Mouse (Mus musculus): ENCODE data around the gene Gm12248. TPM values are rescaled to one million over a fixed set of nuclear protein-coding genes. Genes with fewer than 3 reads are reported as not detected.

The Gm12248 gene
- polyA plus RNA-seq, 1 experiment = not detected

- H3K4me1 ChIP-seq (ENCODE audit: control insufficient read depth, insufficient read depth, low read length) = peaks cover 7% of the 10 kb centered on the region; the same call in 1 of the 2 replicates
- H3K4me3 ChIP-seq (ENCODE audit: insufficient read depth, low read length) = no peak overlapping the region
- no peak overlapping the region for H3K27ac ChIP-seq (ENCODE audit: insufficient read depth, low read depth, low read length)
- TF ChIP-seq CTCF (IDR thresholded peaks at IDR 0.05; ENCODE audit: low read depth, low read length) (no peak), POLR2A (IDR thresholded peaks at IDR 0.05; ENCODE audit: borderline replicate concordance, low read depth, low read length) (no peak)
Measured at GRCm38 (mm10) chr11:58125021-58125420, 32.1 kb upstream of the Gm12248 start.

- Histone ChIP-seq H3K4me3 (ENCODE audit: insufficient read depth, low read length) (no peak overlapping the region), H3K27ac (ENCODE audit: insufficient read depth, low read depth, low read length) (no peak overlapping the region), H3K4me1 (ENCODE audit: control insufficient read depth, insufficient read depth, low read length) (peaks cover 7% of the 10 kb centered on the region; the same call in 1 of the 2 replicates)
- TF ChIP-seq POLR2A (IDR thresholded peaks at IDR 0.05; ENCODE audit: borderline replicate concordance, low read depth, low read length) (no peak), CTCF (IDR thresholded peaks at IDR 0.05; ENCODE audit: low read depth, low read length) (no peak)
Measured at GRCm38 (mm10) chr11:58123711-58124110, 30.8 kb upstream of the Gm12248 start.

GRCm38 (mm10) chr11:58121351-58121750 is 28.4 kb upstream of the Gm12248 start:
- Histone ChIP-seq H3K27ac (ENCODE audit: insufficient read depth, low read depth, low read length) (no peak overlapping the region), H3K4me3 (ENCODE audit: insufficient read depth, low read length) (no peak overlapping the region), H3K4me1 (ENCODE audit: control insufficient read depth, insufficient read depth, low read length) (peaks cover 6% of the 10 kb centered on the region; the same call in 1 of the 2 replicates)
- TF ChIP-seq CTCF (IDR thresholded peaks at IDR 0.05; ENCODE audit: low read depth, low read length) (no peak), POLR2A (IDR thresholded peaks at IDR 0.05; ENCODE audit: borderline replicate concordance, low read depth, low read length) (no peak)

- 0 out of 2 replicates have a peak, but pooled peaks cover 3% of the 10 kb centered on the region for H3K4me1 ChIP-seq (ENCODE audit: control insufficient read depth, insufficient read depth, low read length)
- no peak overlapping the region for H3K4me3 ChIP-seq (ENCODE audit: insufficient read depth, low read length)
- H3K27ac ChIP-seq (ENCODE audit: insufficient read depth, low read depth, low read length) = no peak overlapping the region
- TF ChIP-seq POLR2A (IDR thresholded peaks at IDR 0.05; ENCODE audit: borderline replicate concordance, low read depth, low read length) (no peak), CTCF (IDR thresholded peaks at IDR 0.05; ENCODE audit: low read depth, low read length) (no peak)
Measured at GRCm38 (mm10) chr11:58120655-58121054, 27.7 kb upstream of the Gm12248 start.

GRCm38 (mm10) chr11:58117044-58117652 is 24.2 kb upstream of the Gm12248 start:
- Histone ChIP-seq H3K4me3 (ENCODE audit: insufficient read depth, low read length) (no peak overlapping the region), H3K4me1 (ENCODE audit: control insufficient read depth, insufficient read depth, low read length) (0 out of 2 replicates have a peak, but pooled peaks cover 3% of the 10 kb centered on the region), H3K27ac (ENCODE audit: insufficient read depth, low read depth, low read length) (no peak overlapping the region)
- TF ChIP-seq POLR2A (IDR thresholded peaks at IDR 0.05; ENCODE audit: borderline replicate concordance, low read depth, low read length) (no peak), CTCF (IDR thresholded peaks at IDR 0.05; ENCODE audit: low read depth, low read length) (no peak)

- no peak overlapping the region for H3K4me3 ChIP-seq (ENCODE audit: insufficient read depth, low read length)
- no peak overlapping the region for H3K27ac ChIP-seq (ENCODE audit: insufficient read depth, low read depth, low read length)
- no peak for TF ChIP-seq CTCF (IDR thresholded peaks at IDR 0.05; ENCODE audit: low read depth, low read length)
- TF ChIP-seq POLR2A (IDR thresholded peaks at IDR 0.05; ENCODE audit: borderline replicate concordance, low read depth, low read length) = no peak
- H3K4me1 ChIP-seq (ENCODE audit: control insufficient read depth, insufficient read depth, low read length) = 0 out of 2 replicates have a peak, but pooled peaks cover 3% of the 10 kb centered on the region
Measured at GRCm38 (mm10) chr11:58116560-58116959, 23.6 kb upstream of the Gm12248 start.

- Histone ChIP-seq H3K27ac (ENCODE audit: insufficient read depth, low read depth, low read length) (no peak overlapping the region), H3K4me1 (ENCODE audit: control insufficient read depth, insufficient read depth, low read length) (peaks cover 27% of the 10 kb centered on the region), H3K4me3 (ENCODE audit: insufficient read depth, low read length) (no peak overlapping the region)
- TF ChIP-seq POLR2A (IDR thresholded peaks at IDR 0.05; ENCODE audit: borderline replicate concordance, low read depth, low read length) (no peak), CTCF (IDR thresholded peaks at IDR 0.05; ENCODE audit: low read depth, low read length) (no peak)
Measured at GRCm38 (mm10) chr11:58107664-58108337, 14.9 kb upstream of the Gm12248 start.

- H3K4me1 ChIP-seq (ENCODE audit: control insufficient read depth, insufficient read depth, low read length) = peaks cover 31% of the 10 kb centered on the region
- TF ChIP-seq POLR2A (IDR thresholded peaks at IDR 0.05; ENCODE audit: borderline replicate concordance, low read depth, low read length) = no peak
- no peak for TF ChIP-seq CTCF (IDR thresholded peaks at IDR 0.05; ENCODE audit: low read depth, low read length)
- no peak overlapping the region for H3K27ac ChIP-seq (ENCODE audit: insufficient read depth, low read depth, low read length)
- no peak overlapping the region for H3K4me3 ChIP-seq (ENCODE audit: insufficient read depth, low read length)
Measured at GRCm38 (mm10) chr11:58107009-58107408, 14.1 kb upstream of the Gm12248 start.

- Histone ChIP-seq H3K4me3 (ENCODE audit: insufficient read depth, low read length) (peak overlapping the region; percentile 78), H3K4me1 (ENCODE audit: control insufficient read depth, insufficient read depth, low read length) (peaks cover 31% of the 10 kb centered on the region), H3K27ac (ENCODE audit: insufficient read depth, low read depth, low read length) (peak overlapping the region; percentile 93)
- no peak for TF ChIP-seq CTCF (IDR thresholded peaks at IDR 0.05; ENCODE audit: low read depth, low read length)
- TF ChIP-seq POLR2A (IDR thresholded peaks at IDR 0.05; ENCODE audit: borderline replicate concordance, low read depth, low read length) = no peak
Measured at GRCm38 (mm10) chr11:58104351-58104791, 11.4 kb upstream of the Gm12248 start.

- Histone ChIP-seq H3K27ac (ENCODE audit: insufficient read depth, low read depth, low read length) (peak within 1 kb of the TSS; percentile 93), H3K4me1 (ENCODE audit: control insufficient read depth, insufficient read depth, low read length) (peaks cover 31% of the 10 kb centered on the region), H3K4me3 (ENCODE audit: insufficient read depth, low read length) (peak within 1 kb of the TSS; percentile 78)
- TF ChIP-seq CTCF (IDR thresholded peaks at IDR 0.05; ENCODE audit: low read depth, low read length) = no peak
- TF ChIP-seq POLR2A (IDR thresholded peaks at IDR 0.05; ENCODE audit: borderline replicate concordance, low read depth, low read length) = no peak
Measured at GRCm38 (mm10) chr11:58103697-58104306, 10.9 kb upstream of the Gm12248 start, which contains the start of gene Cnot8. Gene Cnot8 (plus strand): TSS chr11:58104153.
